Mouse (Mus musculus): Measurements from ENCODE around the gene Chchd1.

- TF ChIP-seq POLR2A (IDR thresholded peaks at IDR 0.05; ENCODE audit: borderline replicate concordance, control insufficient read depth, low read depth, low read length) (no peak), CTCF (IDR thresholded peaks at IDR 0.05; ENCODE audit: control insufficient read depth, insufficient read depth, low read length) (no peak)
These were observed 27.1 kb downstream of the Chchd1 start for GRCm38 (mm10) chr14:20729871-20730270.
